In the genomic region with DNA sequence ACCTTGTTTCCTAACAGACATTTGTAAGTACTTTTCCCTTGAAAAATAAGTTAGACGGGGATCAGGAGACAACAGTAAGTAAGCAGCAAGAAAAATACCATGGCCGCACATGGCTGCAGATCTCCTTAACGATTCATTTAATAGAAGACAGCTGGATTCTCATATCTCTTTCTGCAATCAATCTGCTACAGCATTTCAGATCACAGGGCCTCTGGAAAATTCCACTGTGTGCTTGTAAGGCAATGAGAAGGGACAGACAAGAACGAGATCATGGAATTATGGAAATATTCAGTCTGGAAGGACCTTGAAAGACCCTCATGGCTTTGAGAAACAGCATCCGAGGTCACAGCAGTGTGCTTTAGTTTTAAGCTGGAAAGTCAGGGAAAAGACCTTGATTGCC, we compare ENCODE assay signal across 14 mouse cellular contexts.
"Had no signal": no experiment of that assay in that cellular context is flagged by ENCODE, and none has a peak within 500 bp of the region (broad histone marks: within the 10 kb centered on the region; RNA-seq: fewer than 3 reads in every experiment).

No protein-coding gene starts in this region.

- H3K36me3 ChIP-seq: kidney, embryonic 15.5 days; liver, embryonic 13.5 days; lung, embryonic 15.5 days; midbrain, embryonic 12.5 days; neural tube, embryonic 15.5 days had no signal

- H3K27ac ChIP-seq: kidney, embryonic 15.5 days; liver, embryonic 13.5 days; lung, embryonic 15.5 days; macrophage; midbrain, embryonic 12.5 days; neural tube, embryonic 15.5 days had no signal

- H3K4me2 ChIP-seq: kidney, embryonic 15.5 days; liver, embryonic 13.5 days; lung, embryonic 15.5 days; midbrain, embryonic 12.5 days; neural tube, embryonic 15.5 days had no signal

- DNase-seq: left cerebral cortex, postnatal 4 days; liver; liver, embryonic 13.5 days; liver, postnatal 0 days; lung, postnatal 14 days; right cerebral cortex, adult 18-20 months; right cerebral cortex, postnatal 25 days; thymus, postnatal 4 days had no signal

- H3K4me3 ChIP-seq: kidney, embryonic 15.5 days; liver, embryonic 13.5 days; lung, embryonic 15.5 days; midbrain, embryonic 12.5 days; neural tube, embryonic 15.5 days had no signal

- H3K9ac ChIP-seq: kidney, embryonic 15.5 days; liver, embryonic 13.5 days; liver, postnatal 0 days; lung, embryonic 15.5 days; midbrain, embryonic 12.5 days; neural tube, embryonic 15.5 days had no signal

- H3K9me3 ChIP-seq: kidney, embryonic 15.5 days; liver, embryonic 13.5 days; lung, embryonic 15.5 days; megakaryocyte, embryonic 14.5 days; midbrain, embryonic 12.5 days; neural tube, embryonic 15.5 days had no signal

- ATAC-seq: liver, postnatal 0 days had no signal

- H3K27me3 ChIP-seq: megakaryocyte, embryonic 14.5 days had no signal
